Mouse (Mus musculus) neutrophil, adult 83 days (primary cell): Measurements from ENCODE around the gene Eif5a2. TPM values are rescaled to one million over a fixed set of nuclear protein-coding genes. Genes with fewer than 3 reads are reported as not detected.

Experiments used
- total RNA-seq, 2 experiments: library from RNA; stranded (reverse); gene quantifications; one replicate each; pipeline ENCODE4 v1.2.4; 2023

The Eif5a2 gene
- 1 to 10 TPM in 1 of 2 experiments, under 1 TPM in 1; 0.86 to 1.1 TPM for total RNA-seq

GRCm38 (mm10) chr3:28780994-28781393 lies at the start of gene Eif5a2:
Gene Eif5a2, plus strand, starts transcription at chr3:28781276.

GRCm38 (mm10) chr3:28805301-28806097 lies 24.4 kb downstream of the Eif5a2 start, which contains the start of gene Rpl22l1:
Gene Rpl22l1, plus strand, starts transcription at chr3:28805436.

Other genes with a start within 250 kb of the Eif5a2 start
- not detected for gene Slc2a2, start 83.4 kb upstream of the Eif5a2 start, total RNA-seq
- 100 to 1,000 TPM; 166 to 185 TPM for gene Rpl22l1, start 24.2 kb downstream of the Eif5a2 start, total RNA-seq
- not detected for gene Gm1527, start 111.3 kb downstream of the Eif5a2 start, total RNA-seq